Mouse (Mus musculus) brain, embryonic 14.5 days (tissue): Measurements from ENCODE around the gene Hist1h1a.
"Not testable (repeated sequence)": the region's sequence is repeated elsewhere in the genome, so short reads cannot be mapped to it uniquely, and the experiment has no call there.

ENCODE experiments used
- CTCF ChIP-seq: fragments of 200-500 bp; IDR thresholded peaks from 2 replicates; pipeline ENCODE4 v1.5.1; 2012; ENCODE audit warnings: inconsistent platforms, mild to moderate bottlenecking, moderate library complexity, borderline replicate concordance; ENCODE audit not compliant: insufficient read depth, insufficient read length; ENCODE audit errors: extremely low read depth
- POLR2A ChIP-seq: fragments of 200-500 bp; IDR thresholded peaks from 2 replicates; pipeline ENCODE4 v1.6.1; 2012; ENCODE audit warnings: mild to moderate bottlenecking, inconsistent platforms, borderline replicate concordance; ENCODE audit not compliant: poor library complexity, insufficient read depth, insufficient read length, severe bottlenecking; ENCODE audit errors: extremely low read depth

DNA sequence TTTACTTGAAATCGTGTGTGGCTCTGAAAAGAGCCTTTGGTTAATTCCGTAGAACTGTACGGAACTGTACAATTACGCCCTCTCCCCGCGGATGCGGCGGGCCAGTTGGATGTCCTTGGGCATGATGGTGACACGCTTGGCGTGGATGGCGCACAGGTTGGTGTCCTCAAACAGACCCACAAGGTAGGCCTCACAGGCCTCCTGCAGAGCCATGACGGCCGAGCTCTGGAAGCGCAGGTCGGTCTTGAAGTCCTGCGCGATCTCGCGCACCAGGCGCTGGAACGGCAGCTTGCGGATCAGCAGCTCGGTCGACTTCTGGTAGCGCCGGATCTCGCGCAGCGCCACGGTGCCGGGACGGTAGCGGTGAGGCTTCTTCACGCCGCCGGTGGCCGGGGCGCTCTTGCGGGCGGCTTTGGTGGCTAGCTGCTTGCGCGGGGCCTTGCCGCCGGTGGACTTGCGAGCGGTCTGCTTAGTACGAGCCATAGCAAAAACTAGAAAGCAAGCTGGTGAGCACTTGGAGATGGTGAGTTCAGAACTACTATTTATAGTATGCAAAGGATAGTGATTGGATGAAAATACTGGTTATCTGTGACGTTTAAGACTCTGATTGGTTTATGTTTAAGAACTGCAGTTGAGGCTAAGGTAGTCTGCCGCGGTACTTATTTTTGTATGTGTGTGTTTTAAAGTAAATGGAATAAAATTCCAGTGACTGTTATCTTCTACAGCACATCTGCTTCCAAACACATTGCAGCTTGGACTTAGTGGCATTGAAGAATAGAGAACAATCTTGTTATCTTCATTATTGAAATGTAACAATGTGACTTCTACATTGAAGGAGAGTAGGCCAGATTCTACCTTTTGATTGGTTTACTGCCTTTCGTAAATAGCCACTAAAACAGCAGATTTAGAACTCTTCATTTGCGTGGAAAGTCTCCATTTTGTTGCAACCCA, 1.3 kb upstream of the Hist1h1a start, which contains the start of gene Hist1h3a:
- not testable (repeated sequence) for TF ChIP-seq CTCF
- TF ChIP-seq POLR2A: 0 out of 2 replicates have a peak, but pooled peaks have one; percentile 18
